Mouse (Mus musculus) G1E (cell line): Measurements from ENCODE around the gene Fus.

Experiments used
- CTCF ChIP-seq: IDR thresholded peaks from 2 replicates; pipeline ENCODE4 v1.5.1; 2012; ENCODE audit warnings: low read depth, low read length, inconsistent platforms, mixed read lengths
- TAL1 ChIP-seq: conservative IDR thresholded peaks from 2 replicates; pipeline ENCODE4 v1.6.1; 2012; ENCODE audit warnings: low read depth, low read length, inconsistent platforms, mixed read lengths

GRCm38 (mm10) chr7:127936216-127936884, 30.9 kb upstream of the Fus start:
- no peak for TF ChIP-seq CTCF
- TF ChIP-seq TAL1 = no peak
